Mouse (Mus musculus) right cerebral cortex, adult 18-20 months (tissue): ENCODE measurements around the gene Myo1d.

Experiments used
- DNase-seq: peaks from one replicate; pipeline ENCODE4 v3.0.0; 2022; ENCODE audit warnings: mixed read lengths

Myo1d gene

DNA sequence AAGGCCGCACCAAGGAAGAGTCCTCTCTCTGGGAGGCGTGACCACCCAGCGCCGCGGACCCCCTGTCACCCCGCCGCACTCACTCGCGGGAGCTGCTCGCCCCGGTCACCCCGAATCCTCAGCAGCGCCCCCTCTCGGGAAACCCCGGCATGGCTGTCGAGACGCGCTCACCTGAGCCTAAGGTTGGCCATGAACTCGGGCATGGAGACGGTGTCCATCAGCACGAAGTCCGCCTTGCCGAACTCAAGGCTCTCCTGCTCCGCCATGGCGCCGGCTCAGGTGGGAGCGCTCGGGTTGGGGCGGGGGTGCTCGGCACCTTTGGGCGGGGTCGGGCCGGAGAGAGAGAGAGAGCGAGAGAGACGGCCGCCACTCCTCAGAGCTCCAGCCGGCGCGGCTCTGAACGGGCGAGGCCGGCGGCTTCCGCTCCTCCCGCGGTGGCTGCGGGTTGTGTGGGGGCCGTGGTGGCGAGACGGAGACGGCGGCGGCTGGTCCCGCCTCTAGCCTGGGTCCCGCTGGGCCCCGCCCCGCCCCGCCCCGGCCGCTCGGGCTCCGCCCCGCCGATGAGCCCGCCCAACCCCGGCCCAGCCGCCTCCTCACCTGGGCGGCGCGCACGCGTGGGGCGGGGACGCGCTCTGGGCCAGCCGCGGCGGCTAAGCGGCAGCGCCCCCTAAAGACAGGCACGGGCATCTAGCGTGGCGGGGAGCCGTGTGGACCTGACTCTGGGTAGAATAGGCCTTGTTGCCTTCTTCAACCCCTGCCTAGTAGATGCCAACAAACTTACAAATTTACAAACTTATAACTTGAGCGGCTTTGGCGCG is at the start of gene Myo1d:
Myo1d (minus strand) TSS at position 499 of the 818 bp plus-strand sequence.
- DNase-seq: peak; percentile 90

DNA sequence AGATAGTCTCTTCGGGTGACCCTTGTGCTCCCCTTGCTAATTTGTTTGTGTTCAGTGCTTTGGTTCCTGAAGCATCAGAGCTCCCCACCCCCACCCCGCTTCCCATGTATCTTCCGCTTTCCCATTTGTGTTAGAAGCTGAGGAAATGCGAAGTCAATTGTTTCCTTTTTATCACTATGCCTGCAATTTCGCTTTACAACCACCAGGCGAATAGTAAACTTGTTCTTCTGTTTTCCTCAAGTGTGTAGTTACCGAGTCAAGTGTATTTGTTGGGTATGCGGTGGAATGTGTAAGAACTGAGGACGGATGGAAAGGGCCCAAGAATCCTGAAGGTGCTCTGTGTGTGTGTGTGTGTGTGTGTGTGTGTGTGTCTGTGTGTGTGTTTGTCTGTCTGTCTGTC is 42.0 kb upstream of the Myo1d start:
- no peak for DNase-seq

DNA sequence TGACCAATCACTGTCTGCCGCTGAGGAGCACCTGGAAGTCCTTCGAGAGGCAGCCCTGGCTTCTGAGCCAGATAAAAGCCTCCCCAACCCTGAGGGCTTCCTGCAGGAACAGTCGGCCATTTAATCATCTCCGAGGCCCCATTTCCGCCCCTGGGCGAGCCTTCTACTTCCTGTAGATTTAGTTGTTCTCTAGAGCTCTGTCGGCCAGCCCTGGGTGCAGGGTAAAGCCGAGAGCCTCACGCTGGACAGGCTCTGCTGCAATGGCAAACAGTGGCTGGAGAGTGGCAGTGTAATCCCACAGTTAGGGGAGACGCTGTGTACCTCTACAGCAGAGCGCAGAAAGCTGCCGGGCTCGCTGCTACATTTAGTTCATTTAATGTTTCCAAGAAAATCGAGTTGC is 41.5 kb upstream of the Myo1d start:
- DNase-seq: peak; percentile 36

DNA sequence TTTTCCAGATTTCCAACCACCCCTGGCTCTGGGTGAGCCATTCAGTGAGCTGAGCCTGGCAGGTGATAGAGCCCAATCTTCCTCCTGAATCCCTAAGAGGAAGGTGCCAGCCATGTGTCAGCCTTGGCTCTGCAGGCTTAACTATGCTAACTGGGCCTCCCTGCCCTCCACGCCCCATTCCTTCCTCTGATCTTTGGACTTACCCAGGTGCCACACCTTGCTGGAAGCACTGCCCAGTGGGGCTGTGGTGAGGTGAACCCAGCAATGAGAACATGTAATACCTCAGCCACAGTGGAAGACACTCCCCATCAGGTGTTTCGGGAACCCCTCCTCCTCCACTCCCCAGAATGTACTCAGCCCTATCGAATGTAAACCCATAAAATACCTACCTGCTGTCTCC is 40.3 kb upstream of the Myo1d start:
- DNase-seq: no peak

DNA sequence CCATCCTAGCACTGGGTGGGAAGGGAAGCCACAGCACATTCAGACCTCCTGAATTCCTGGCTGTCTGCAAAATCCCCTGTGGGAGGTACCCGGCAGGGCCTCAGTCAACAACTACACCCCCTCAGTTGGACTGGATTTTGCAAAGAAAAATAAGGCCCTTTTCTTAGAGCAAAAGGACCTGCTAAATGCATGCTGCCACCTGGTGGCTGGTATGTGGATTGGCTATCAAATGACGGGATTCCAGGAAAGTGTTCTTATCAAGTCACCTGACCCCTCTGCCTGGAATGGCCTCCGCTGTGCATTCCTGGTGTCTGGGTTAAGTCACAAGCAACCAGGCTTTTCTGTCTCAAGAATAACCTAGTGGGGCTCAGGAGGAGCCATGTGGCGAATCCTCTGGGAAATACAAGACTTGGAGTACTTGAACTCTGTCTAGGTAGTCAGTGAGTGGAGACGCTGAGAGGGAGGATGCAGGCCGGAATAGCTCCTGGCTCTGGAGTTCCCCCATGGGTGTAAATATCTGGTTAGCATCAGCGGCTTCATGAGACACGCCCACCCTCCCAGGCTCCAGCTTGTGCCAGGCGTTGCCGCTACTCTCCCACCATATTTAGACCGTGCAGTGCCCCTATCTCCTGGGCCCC is 38.4 kb upstream of the Myo1d start:
- peak; percentile 57 for DNase-seq

DNA sequence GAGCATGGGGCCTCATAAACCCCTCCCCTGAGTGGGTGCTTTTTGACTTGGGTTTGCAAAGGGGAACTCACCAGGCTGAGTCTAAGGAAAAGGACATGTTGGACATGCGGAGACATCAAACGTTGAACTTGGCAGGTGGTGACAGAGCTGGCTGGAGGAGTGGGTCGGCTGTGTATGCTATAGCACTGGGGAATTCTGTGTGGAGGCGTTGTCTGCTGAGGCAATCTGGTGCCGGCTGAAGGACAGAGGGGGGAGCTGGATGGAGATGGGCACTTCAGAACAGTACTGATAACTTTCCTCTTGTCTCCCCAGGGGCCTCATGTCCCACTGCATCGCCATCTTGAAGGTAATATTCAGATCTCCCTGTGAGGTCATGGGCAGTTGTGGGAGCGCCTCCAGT is 35.5 kb upstream of the Myo1d start:
- DNase-seq: peak; percentile 17

DNA sequence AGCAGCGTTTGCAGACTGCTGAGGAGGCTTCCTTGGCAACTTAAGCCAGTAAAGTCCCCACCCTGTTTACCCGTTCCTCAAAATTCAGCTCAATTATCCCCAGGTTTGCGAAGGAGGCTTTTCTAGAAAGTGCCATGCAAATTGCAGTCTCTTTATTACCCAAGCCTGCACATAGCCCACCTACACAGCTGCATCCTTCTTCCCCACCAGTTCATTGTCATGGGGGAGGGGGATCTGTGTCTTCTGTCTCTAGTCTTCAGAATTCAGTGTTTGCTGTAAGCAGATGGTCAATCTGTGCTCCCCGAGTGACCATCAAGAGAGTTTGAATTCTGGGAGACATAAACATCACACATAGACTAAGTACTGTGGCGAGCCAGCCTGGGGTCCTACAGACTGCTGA is 31.3 kb upstream of the Myo1d start:
- DNase-seq: no peak

DNA sequence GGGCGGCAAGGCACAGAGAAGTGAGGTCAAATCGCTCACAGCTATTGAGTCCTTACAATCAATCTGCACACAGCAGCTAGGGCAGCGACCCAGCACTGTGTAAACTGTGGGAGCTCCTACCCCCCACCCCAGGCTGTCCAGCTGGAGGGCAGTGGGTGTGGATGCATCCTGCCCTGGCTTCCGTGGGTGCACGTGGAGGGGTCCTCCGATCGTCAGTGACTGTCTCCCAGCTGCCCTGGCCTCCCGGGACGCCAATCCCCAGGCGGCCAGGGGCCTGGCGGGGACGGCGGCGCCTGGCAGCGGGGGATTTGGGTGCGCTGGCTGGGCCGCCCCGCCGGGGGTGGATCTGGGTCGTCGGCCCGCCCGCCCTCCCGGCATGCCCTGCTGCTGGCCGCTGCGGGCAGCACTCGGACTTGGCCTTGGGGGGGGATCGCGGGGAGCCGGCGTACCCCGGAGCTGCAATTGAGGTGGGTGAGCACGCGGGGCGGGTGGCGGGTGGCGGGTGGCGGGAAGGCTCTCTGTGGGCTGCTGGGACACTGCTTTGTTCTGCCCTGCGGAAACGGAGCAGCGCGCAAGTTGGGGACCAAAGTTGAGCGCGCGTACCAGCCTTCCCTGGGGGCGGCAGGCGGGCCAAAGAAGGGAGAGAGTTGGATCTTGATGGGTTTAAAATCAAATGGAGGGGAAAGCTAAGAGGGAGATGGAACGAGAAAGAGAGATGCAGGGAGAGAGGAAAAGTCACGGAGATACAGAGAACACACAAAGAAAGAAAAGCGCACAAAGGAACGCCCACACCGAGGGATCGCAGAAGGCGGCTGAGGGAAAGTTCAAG is 30.4 kb upstream of the Myo1d start, which contains the start of gene Tmem98:
Tmem98 (plus strand) TSS at position 183 of the 829 bp plus-strand sequence.
- peak; percentile 43 for DNase-seq

DNA sequence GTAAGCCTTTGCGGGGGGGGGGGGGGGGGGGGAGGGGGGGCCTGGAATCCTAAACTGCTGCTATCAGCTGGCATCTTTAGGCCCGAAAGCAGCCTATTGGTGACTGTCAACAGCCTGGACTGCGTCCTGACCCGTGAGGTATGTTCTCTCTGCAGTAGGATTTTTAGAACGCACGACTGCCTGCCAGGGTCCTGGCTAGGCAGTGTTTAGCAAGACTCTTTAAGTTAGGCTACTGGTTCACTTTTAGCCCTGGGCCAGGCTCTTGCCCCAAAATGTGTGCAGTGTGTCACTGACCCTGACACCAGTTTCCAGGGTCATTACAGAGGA is 29.8 kb upstream of the Myo1d start:
- no peak for DNase-seq

DNA sequence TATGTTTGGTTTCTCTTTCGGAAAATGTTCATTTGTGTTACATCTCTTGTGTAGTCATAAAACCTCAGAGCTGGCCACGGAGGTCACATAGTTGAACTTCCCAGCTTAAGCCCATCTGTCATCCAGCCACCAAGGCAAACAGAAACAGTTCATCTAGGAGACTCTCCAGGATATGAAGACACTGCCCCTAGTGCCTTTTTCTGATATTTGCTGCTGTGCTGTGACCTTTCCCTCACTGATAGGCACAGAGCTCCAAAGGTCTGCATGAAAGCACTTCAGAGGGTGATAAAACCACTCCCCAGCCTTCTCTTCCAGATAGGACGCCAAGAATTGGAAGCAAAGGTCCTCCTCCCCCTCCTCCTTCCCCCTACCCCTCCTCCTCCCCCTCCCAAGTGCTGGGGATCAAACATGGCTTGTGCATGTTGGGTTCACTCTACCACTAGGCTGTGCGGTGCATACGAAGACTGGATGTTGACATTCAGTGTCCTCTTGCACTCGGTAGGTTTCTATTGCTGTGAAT is 28.8 kb upstream of the Myo1d start:
- no peak for DNase-seq

DNA sequence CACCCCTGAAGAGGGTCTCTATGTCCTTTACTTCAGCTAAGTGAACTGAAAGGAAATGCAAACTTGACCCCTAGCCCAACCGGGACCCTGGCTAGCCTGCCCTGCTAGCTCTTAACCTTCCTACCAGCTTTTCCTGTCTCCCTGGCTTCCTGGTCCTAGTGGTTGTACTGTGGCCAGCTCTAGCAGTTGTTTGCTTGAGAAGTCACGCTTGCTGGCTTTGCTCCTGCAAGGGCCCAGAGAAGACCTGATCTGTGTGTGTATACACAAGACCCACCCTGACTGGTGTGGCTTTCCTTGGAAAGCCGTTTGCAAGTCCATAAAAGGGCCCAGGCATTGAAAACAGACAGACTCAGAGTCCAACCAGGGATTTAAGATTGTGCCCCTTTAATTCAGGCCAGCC is 22.9 kb upstream of the Myo1d start:
- DNase-seq: no peak

DNA sequence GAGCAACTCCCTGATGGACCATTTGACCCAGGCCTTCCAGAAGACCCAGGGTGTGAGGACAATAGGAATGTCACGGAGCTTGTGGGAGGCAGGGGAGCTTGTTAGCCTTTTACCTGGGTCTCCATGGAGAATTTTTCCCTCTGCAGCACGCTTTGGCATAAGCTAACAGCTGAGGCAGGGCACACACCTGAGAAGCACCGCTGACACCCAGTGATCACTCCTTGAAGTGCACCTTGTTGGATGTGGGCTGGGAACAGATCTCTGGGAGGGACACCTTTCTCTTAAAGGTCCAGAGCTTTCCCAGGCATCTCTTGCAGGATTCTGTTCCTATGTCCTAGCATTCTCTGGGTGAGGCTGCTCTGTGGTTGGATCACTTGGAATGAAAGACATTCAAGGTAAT is 20.2 kb upstream of the Myo1d start:
- no peak for DNase-seq

DNA sequence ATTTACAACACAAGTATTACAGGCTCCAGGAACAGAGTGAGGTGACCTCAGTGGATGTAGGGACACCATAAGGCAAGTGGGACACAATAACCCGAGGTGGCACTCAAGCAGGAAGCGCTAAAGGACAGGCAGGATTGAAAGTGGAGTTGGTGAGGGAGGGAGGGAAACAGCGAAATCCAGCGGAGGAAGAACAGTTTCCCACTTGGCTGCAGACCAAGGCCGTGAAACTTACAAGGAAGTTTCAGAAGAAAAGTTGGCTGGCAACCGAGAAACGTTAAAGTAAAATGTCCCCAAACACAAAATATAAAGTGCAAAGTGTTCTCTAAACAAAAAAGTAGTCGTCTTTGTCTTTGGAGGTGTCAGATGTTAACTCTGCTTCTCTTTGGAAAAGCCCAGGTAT is 15.6 kb upstream of the Myo1d start:
- DNase-seq: no peak

DNA sequence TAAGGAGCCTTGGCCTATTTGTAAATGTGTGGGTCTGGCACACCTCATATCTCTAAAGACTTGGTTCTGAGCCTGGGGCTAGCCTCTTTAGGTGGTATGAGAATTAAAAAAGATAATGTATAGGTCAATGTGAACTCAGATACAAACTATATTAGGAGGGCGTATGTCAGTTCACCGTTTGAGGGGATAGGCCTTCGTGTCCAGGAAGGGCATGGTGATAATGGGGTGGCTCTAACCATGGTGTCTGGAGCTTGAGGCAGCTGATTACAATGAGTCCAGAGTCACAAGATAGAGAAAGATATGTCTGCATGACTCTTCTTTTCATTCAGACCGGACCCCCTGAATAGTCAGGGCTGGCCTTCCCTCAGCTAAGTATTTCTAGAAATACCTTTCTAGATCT is 14.5 kb upstream of the Myo1d start:
- DNase-seq: no peak

DNA sequence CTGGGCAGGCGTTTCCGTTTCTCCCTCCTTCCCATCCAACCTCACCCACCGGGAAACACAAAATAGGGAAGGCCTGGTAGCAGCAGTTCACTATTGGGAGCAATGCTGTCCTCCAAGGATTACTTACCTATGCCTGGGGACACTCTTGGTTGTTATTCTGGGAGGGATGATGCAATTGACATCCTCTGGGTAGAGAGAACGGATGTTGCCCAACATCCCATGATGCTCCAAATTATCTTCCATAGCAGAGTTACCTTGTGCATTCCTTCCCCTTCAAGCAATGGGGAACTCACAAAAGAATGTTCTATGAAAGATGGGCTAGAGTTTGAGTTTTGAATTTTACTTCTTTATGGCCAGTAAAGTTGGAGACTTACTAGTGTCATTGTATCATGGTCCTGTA is 13.6 kb upstream of the Myo1d start:
- DNase-seq: no peak

DNA sequence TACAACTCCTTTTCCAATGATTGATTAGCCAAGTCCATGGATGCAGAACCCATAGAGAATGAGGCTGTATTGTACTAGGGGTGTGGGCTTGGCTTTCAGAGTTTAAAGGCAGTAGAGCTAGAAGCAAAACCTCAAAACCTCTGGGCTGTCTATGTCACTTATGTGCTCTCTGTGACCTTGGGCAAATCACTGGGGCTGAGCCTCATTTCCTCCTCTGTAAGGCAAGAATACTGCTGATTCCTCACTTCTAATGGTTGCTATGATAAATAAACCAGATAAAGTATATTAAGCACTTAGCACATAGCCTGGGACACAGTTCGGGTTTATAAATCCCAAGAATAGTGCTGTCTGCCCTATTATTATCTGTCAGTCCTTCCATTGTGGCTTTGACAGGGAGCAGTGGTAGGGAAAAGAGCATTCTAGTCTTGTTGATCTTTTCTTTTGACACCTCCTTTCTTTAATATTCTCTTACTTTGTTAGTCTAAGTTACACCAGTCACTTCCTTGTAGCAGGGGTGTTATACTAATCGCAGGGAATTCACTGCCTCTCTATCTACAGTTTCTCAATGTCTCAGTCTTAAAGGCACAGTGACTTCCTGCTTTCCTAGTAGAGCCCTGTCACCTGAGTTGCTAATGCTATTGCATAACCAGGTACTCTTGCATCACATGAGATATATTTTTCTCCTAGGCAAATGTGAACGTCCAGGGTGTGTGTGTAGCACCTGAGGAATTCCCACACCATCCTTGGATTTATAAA is 12.0 kb upstream of the Myo1d start:
- no peak for DNase-seq

DNA sequence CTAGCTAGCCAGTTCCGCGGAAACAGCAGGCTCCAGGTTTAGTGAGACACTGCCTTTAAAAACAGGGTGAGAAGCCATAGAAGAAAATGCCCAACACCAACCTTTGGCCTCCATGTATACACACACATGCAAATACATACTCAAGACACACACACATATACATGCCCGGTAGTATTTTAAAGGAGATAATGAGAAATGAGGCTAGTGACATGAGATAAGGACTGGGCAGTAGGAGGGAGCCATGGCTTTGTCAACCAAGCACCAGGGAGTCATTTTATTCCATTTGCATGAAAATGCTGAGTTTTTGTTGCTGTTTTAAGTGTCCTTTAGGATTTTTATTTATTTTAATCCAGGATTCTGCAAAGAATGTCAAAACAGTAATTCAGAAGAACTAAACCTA is 10.6 kb upstream of the Myo1d start:
- no peak for DNase-seq

DNA sequence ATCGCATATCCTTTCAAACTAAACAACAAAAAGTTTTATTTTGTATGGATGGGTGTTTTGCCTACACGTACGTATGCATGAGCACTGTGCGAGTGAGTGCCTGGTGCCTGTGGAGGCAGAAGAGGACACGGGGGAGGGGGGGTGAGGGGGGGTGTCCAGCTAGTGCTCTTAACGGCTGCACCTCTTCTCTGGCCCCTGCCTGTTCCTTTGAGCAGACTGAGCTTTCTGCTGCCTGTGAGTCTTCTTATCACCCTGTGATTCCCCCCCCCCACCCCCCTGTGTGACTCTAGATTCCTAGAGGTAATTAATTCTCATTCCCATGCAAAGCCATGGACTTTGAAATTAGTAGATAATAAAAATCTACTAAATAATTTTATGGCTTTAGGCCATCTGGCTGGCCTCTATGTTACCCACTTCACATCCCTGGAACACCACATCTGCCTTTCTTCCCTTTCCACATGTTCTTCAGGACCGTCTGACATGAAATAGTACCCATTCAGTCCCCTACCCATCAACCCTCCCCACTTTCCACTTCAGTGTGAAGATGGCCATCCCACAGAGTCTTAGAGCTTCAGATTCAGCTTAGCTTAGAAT is 9.9 kb upstream of the Myo1d start:
- no peak for DNase-seq

DNA sequence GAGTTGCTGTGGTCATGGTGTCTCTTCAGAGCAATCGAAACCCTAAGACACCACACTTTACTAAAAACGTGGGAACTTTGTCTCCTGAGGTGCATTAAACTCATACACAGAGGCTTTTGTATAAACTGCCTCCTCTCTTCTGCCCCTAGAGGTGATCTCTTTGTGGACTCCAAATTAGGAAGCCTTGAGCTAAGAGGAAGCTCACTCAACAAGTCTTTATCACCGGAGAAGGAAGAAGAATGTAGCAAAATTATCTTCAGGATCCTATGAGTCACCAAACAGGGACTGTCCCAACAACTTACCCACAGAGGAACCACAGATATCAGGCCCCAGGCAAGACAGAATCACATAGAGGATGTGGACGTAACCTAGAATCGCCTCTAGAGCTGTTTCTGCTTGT is 5.8 kb upstream of the Myo1d start:
- no peak for DNase-seq

DNA sequence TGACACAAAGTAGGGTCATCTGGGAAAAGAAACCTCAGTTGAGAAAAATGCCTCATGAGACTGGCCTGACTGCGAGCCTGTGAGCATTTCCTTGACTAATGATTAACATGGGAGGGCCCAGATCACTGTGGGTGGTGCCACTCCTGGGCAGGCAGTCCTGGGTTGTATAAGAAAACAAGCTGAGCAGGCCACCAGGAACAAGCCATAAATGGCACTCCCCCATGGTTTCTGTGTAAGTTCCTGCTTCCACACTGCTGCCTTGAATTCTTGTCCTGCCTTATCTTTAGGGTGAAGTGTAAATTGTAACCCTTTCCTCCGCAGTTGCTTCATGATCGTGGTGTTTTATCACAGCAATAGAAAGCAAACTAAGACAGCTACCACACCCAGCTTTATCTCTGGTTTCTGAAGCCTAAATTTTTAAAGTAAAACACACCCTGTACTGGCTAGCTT is 4.5 kb upstream of the Myo1d start:
- no peak for DNase-seq

DNA sequence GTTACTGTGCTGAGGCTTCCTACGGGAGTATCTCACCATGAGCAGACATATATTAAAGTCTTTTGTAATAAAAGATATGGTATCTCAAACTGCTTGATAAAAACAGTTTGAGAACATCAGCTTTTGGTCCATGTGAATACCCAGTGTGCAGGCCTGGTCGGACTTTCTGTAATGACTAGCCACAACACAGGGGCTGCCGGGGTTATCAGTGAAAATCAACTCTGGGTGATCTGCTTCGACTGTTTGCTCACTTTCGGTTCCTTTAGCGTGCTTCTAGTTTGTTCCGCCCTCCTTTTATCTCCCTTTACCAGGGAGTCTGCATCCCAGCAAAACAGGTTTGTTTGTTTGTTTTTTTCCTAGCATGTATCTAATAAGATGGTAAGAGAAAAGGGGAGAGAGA is 3.6 kb upstream of the Myo1d start:
- no peak for DNase-seq

DNA sequence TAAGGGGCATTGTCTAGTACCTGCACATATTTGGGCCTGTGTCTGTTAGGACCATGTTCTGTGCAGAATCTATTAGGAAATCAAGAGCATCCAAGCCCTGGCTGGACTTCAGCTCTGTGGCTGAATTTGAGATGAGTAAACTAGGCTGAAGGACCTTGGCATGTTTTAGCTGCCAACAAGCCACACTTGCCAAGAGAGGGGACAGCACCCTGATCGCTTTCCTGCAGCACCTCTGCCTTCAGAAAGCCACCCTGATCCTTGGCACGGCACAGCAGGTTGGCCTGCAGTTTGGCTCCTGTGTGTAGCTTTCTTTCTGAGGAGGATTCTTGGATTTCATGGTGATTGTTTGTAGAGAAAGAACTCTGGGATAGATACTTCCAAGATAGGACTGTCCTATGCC is 1.7 kb upstream of the Myo1d start:
- DNase-seq: no peak
